ENCODE assay signal across 9 mouse cellular contexts in the genomic region with DNA sequence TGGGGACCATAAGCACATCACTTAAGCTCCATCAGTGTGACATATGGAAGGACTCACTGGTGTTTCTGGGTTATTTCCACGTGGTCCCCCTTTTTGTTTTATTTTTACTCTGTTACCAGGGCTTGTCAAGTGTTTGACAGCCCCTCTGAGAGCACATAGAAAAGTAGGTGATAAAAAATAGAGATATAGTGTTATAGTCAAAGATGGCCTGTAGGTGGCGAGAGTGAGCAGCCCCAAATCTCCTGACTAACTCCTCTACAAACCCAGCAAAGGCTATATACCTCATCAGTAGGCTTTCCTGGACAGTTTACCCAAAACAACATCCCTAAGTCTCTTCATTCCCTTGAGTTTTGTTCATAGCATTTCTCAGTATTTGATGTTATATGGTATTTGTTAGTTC. TPM values are rescaled to one million over a fixed set of nuclear protein-coding genes. Genes with fewer than 3 reads are reported as not detected.
DNase-seq lines count a peak whose midpoint lies in the region; ATAC-seq lines count a peak whose summit lies in the region.
"Had no signal": no experiment of that assay in that cellular context is flagged by ENCODE, and none has a peak within 500 bp of the region (broad histone marks: within the 10 kb centered on the region; RNA-seq: fewer than 3 reads in every experiment).

No protein-coding gene starts in this region.

- no peak overlapping the region for H3K4me2 ChIP-seq in kidney, embryonic 15.5 days
- H3K4me2 ChIP-seq in neural tube, embryonic 11.5 days (ENCODE audit: low read depth), result no peak overlapping the region

- no peak for ATAC-seq in kidney, embryonic 15.5 days (replicated peaks; ENCODE audit: low FRiP score)
- ATAC-seq in neural tube, embryonic 11.5 days (ENCODE audit: insufficient read depth, low FRiP score, low TSS enrichment), result no peak

- DNase-seq in kidney, adult 18-20 months, result peak; percentile 35
- DNase-seq in CD8-positive naive resting alpha-beta T cell, adult 2 months (ENCODE audit: low read depth in 2 of 2, low spot score in 2 of 2), result peak; percentile 3 to 20
- peak; percentile 8 for DNase-seq in T-cell, adult 2 months (ENCODE audit: low spot score)
- DNase-seq in embryo, embryonic 9.5 days (ENCODE audit: extremely low spot score), result peak; percentile 46
- peak; percentile 10 for DNase-seq in large intestine, adult 2 months (ENCODE audit: low read depth, low spot score)
- DNase-seq in neural tube, embryonic 11.5 days (ENCODE audit: low spot score), result peak; percentile 63
- DNase-seq in ovary, adult 18-20 months (ENCODE audit: low spot score), result no peak

- H3K4me1 ChIP-seq in kidney, embryonic 15.5 days, result no peaks in the 10 kb centered on the region
- H3K4me1 ChIP-seq in neural tube, embryonic 11.5 days (ENCODE audit: control insufficient read depth, insufficient read depth, low read length), result no peaks in the 10 kb centered on the region

- H3K9ac ChIP-seq in kidney, embryonic 15.5 days, result no peak overlapping the region
- H3K9ac ChIP-seq in neural tube, embryonic 11.5 days (ENCODE audit: low read length), result no peak overlapping the region

- no peaks in the 10 kb centered on the region; the same call in 1 of the 2 replicates for H3K27me3 ChIP-seq in kidney, embryonic 15.5 days
- no peaks in the 10 kb centered on the region for H3K27me3 ChIP-seq in neural tube, embryonic 11.5 days (ENCODE audit: control insufficient read depth, insufficient read depth, low read length)

- 4% methylated on average over 2 of the region's 2 CpGs for WGBS in kidney, embryonic 15.5 days
- 0% methylated on average over 2 of the region's 2 CpGs for WGBS in large intestine, adult 2 months
- WGBS in neural tube, embryonic 11.5 days, result 0% methylated on average over 2 of the region's 2 CpGs

- no peaks in the 10 kb centered on the region for H3K36me3 ChIP-seq in kidney, embryonic 15.5 days
- no peaks in the 10 kb centered on the region for H3K36me3 ChIP-seq in neural tube, embryonic 11.5 days (ENCODE audit: control insufficient read depth, insufficient read depth, low read length)

- no peaks in the 10 kb centered on the region for H3K9me3 ChIP-seq in kidney, embryonic 15.5 days (replicated peaks)
- H3K9me3 ChIP-seq in neural tube, embryonic 11.5 days (ENCODE audit: control insufficient read depth, low read length), result no peaks in the 10 kb centered on the region

- H3K27ac ChIP-seq in kidney, embryonic 15.5 days, result no peak overlapping the region
- H3K27ac ChIP-seq in neural tube, embryonic 11.5 days (ENCODE audit: low read depth, low read length), result no peak overlapping the region

- H3K4me3 ChIP-seq in kidney, embryonic 15.5 days (replicated peaks), result no peak overlapping the region
- H3K4me3 ChIP-seq in neural tube, embryonic 11.5 days (ENCODE audit: low read depth, low read length), result no peak overlapping the region

RNA-seq across cellular contexts. Expression of gene Fgg, which starts 5.3 kb away (rescaled TPM):
- polyA plus RNA-seq in kidney, embryonic 15.5 days (2015; fragmentation: Nextera tagmentation; extraction: Ambion mirVana), result 4.0 and 8.8 TPM in 2 replicates
- polyA plus RNA-seq in large intestine, adult 2 months (2012; rRNA removed), result not detected in 2 replicates
- polyA plus RNA-seq in neural tube, embryonic 11.5 days (2014; fragmentation: Nextera tagmentation; extraction: Ambion mirVana), result 0.17 and 0.23 TPM in 2 replicates
- polyA plus RNA-seq: frontal cortex, adult 2 months had no signal

RNA-seq across cellular contexts. Expression of gene Fga, which starts 23.7 kb away (rescaled TPM):
- polyA plus RNA-seq in kidney, embryonic 15.5 days (2015; fragmentation: Nextera tagmentation; extraction: Ambion mirVana), result 5.5 and 12.2 TPM in 2 replicates
- 0.02 and 0.04 TPM in 2 replicates for polyA plus RNA-seq in large intestine, adult 2 months (2012; rRNA removed)
- 0.14 TPM in 1 of 2 replicates, not detected in the other for polyA plus RNA-seq in neural tube, embryonic 11.5 days (2014; fragmentation: Nextera tagmentation; extraction: Ambion mirVana)

RNA-seq across cellular contexts. Expression of gene Fgb, which starts 47.5 kb away (rescaled TPM):
- 4.5 and 8.3 TPM in 2 replicates for polyA plus RNA-seq in kidney, embryonic 15.5 days (2015; fragmentation: Nextera tagmentation; extraction: Ambion mirVana)
- polyA plus RNA-seq in large intestine, adult 2 months (2012; rRNA removed), result 0.07 TPM in 1 of 2 replicates, not detected in the other
- polyA plus RNA-seq in neural tube, embryonic 11.5 days (2014; fragmentation: Nextera tagmentation; extraction: Ambion mirVana), result 0.08 and 0.16 TPM in 2 replicates
- polyA plus RNA-seq: frontal cortex, adult 2 months had no signal

RNA-seq across cellular contexts. Expression of gene Plrg1, which starts 53.1 kb away (rescaled TPM):
- 99.6 and 104 TPM in 2 replicates for polyA plus RNA-seq in kidney, embryonic 15.5 days (2015; fragmentation: Nextera tagmentation; extraction: Ambion mirVana)
- 33.4 and 34.6 TPM in 2 replicates for polyA plus RNA-seq in large intestine, adult 2 months (2012; rRNA removed)
- polyA plus RNA-seq in neural tube, embryonic 11.5 days (2014; fragmentation: Nextera tagmentation; extraction: Ambion mirVana), result 141 and 149 TPM in 2 replicates
